Mouse (Mus musculus): ENCODE results near the gene Steap4. TPM values are rescaled to one million over a fixed set of nuclear protein-coding genes. Genes with fewer than 3 reads are reported as not detected.

The Steap4 gene
- polyA plus RNA-seq, 1 experiment, result not detected

GRCm38 (mm10) chr5:7996401-7997044, 36.3 kb downstream of the Steap4 start:
- Histone ChIP-seq H3K79me2 (ENCODE audit: control insufficient read depth, insufficient read depth) (no peaks in the 10 kb centered on the region), H3K4me3 (no peak overlapping the region), H3ac (ENCODE audit: control insufficient read depth, insufficient read length) (no peak overlapping the region), H3K36me3 (ENCODE audit: control insufficient read depth, insufficient read depth) (no peaks in the 10 kb centered on the region), H3K4me2 (ENCODE audit: low read depth) (no peak overlapping the region), H3K27me3 (ENCODE audit: control insufficient read depth, insufficient read depth, insufficient read length) (no peaks in the 10 kb centered on the region)
- TF ChIP-seq TCF3 (IDR thresholded peaks at IDR 0.05; ENCODE audit: insufficient read length, low read depth), result no peak
- no peak for TF ChIP-seq POLR2A (IDR thresholded peaks at IDR 0.05; ENCODE audit: insufficient read length, low read depth)
- no peak for TF ChIP-seq SRF (IDR thresholded peaks at IDR 0.05; ENCODE audit: control insufficient read depth, insufficient read length, low read depth)
- TF ChIP-seq REST (IDR thresholded peaks at IDR 0.05; ENCODE audit: insufficient read depth, insufficient read length), result no peak
- no peak for TF ChIP-seq MYOD1 (IDR thresholded peaks at IDR 0.05; ENCODE audit: control insufficient read depth in 1 of 3, insufficient read length in 2 of 3, low read depth in 2 of 3)
- TF ChIP-seq MAX (IDR thresholded peaks at IDR 0.05; ENCODE audit: low read depth), result no peak
- TF ChIP-seq TCF12 (IDR thresholded peaks at IDR 0.05; ENCODE audit: insufficient read depth, poor library complexity, severe bottlenecking), result no peak
- TF ChIP-seq POLR2AphosphoS2 (IDR thresholded peaks at IDR 0.05; ENCODE audit: insufficient read length, low read depth), result no peak
- TF ChIP-seq CEBPB (IDR thresholded peaks at IDR 0.05; ENCODE audit: insufficient read depth, poor library complexity, severe bottlenecking), result no peak

- Histone ChIP-seq H3K4me2 (ENCODE audit: low read depth) (no peak overlapping the region), H3K4me3 (no peak overlapping the region), H3K27me3 (ENCODE audit: control insufficient read depth, insufficient read depth, insufficient read length) (no peaks in the 10 kb centered on the region), H3K79me2 (ENCODE audit: control insufficient read depth, insufficient read depth) (no peaks in the 10 kb centered on the region), H3K36me3 (ENCODE audit: control insufficient read depth, insufficient read depth) (no peaks in the 10 kb centered on the region), H3ac (ENCODE audit: control insufficient read depth, insufficient read length) (no peak overlapping the region)
- TF ChIP-seq MYOG (IDR thresholded peaks at IDR 0.05; ENCODE audit: control insufficient read depth in 1 of 3, insufficient read depth in 1 of 3, insufficient read length in 2 of 3, low read depth in 2 of 3), result no peak
These were observed 36.8 kb downstream of the Steap4 start for GRCm38 (mm10) chr5:7997086-7997485.

GRCm38 (mm10) chr5:8000466-8000865, 40.2 kb downstream of the Steap4 start:
- Histone ChIP-seq H3K36me3 (ENCODE audit: control insufficient read depth, insufficient read depth) (no peaks in the 10 kb centered on the region), H3K4me2 (ENCODE audit: low read depth) (no peak overlapping the region), H3K4me3 (no peak overlapping the region), H3ac (ENCODE audit: control insufficient read depth, insufficient read length) (no peak overlapping the region), H3K27me3 (ENCODE audit: control insufficient read depth, insufficient read depth, insufficient read length) (no peaks in the 10 kb centered on the region), H3K79me2 (ENCODE audit: control insufficient read depth, insufficient read depth) (no peaks in the 10 kb centered on the region)
- TF ChIP-seq MAX (IDR thresholded peaks at IDR 0.05; ENCODE audit: low read depth) (no peak), POLR2AphosphoS2 (IDR thresholded peaks at IDR 0.05; ENCODE audit: insufficient read length, low read depth) (no peak), TCF12 (IDR thresholded peaks at IDR 0.05; ENCODE audit: insufficient read depth, poor library complexity, severe bottlenecking) (no peak), USF1 (IDR thresholded peaks at IDR 0.05; ENCODE audit: low read depth) (no peak), MYOG (IDR thresholded peaks at IDR 0.05; ENCODE audit: control insufficient read depth in 1 of 3, insufficient read depth in 1 of 3, insufficient read length in 2 of 3, low read depth in 2 of 3) (no peak), SRF (IDR thresholded peaks at IDR 0.05; ENCODE audit: control insufficient read depth, insufficient read length, low read depth) (no peak), E2F4 (IDR thresholded peaks at IDR 0.05; ENCODE audit: insufficient read depth) (no peak), TCF3 (IDR thresholded peaks at IDR 0.05; ENCODE audit: insufficient read length, low read depth) (no peak), REST (IDR thresholded peaks at IDR 0.05; ENCODE audit: insufficient read depth, insufficient read length) (no peak), POLR2A (IDR thresholded peaks at IDR 0.05; ENCODE audit: insufficient read length, low read depth) (no peak), CEBPB (IDR thresholded peaks at IDR 0.05; ENCODE audit: insufficient read depth, poor library complexity, severe bottlenecking) (no peak), MYOD1 (IDR thresholded peaks at IDR 0.05; ENCODE audit: control insufficient read depth in 1 of 3, insufficient read length in 2 of 3, low read depth in 2 of 3) (no peak)

GRCm38 (mm10) chr5:8002827-8003226, 42.6 kb downstream of the Steap4 start:
- TF ChIP-seq SRF (IDR thresholded peaks at IDR 0.05; ENCODE audit: control insufficient read depth, insufficient read length, low read depth), result no peak
- no peak for TF ChIP-seq USF1 (IDR thresholded peaks at IDR 0.05; ENCODE audit: low read depth)
- TF ChIP-seq TCF12 (IDR thresholded peaks at IDR 0.05; ENCODE audit: insufficient read depth, poor library complexity, severe bottlenecking), result no peak
- Histone ChIP-seq H3K36me3 (ENCODE audit: control insufficient read depth, insufficient read depth) (no peaks in the 10 kb centered on the region), H3K79me2 (ENCODE audit: control insufficient read depth, insufficient read depth) (no peaks in the 10 kb centered on the region), H3ac (ENCODE audit: control insufficient read depth, insufficient read length) (no peak overlapping the region), H3K27me3 (ENCODE audit: control insufficient read depth, insufficient read depth, insufficient read length) (no peaks in the 10 kb centered on the region), H3K4me2 (ENCODE audit: low read depth) (no peak overlapping the region), H3K4me3 (no peak overlapping the region)

- Histone ChIP-seq H3K79me2 (ENCODE audit: control insufficient read depth, insufficient read depth) (no peaks in the 10 kb centered on the region), H3K36me3 (ENCODE audit: control insufficient read depth, insufficient read depth) (no peaks in the 10 kb centered on the region), H3K27me3 (ENCODE audit: control insufficient read depth, insufficient read depth, insufficient read length) (no peaks in the 10 kb centered on the region), H3K4me2 (ENCODE audit: low read depth) (no peak overlapping the region), H3K4me3 (no peak overlapping the region), H3ac (ENCODE audit: control insufficient read depth, insufficient read length) (no peak overlapping the region)
- TF ChIP-seq USF1 (IDR thresholded peaks at IDR 0.05; ENCODE audit: low read depth) (no peak), CEBPB (IDR thresholded peaks at IDR 0.05; ENCODE audit: insufficient read depth, poor library complexity, severe bottlenecking) (no peak), MYOD1 (IDR thresholded peaks at IDR 0.05; ENCODE audit: control insufficient read depth in 1 of 3, insufficient read length in 2 of 3, low read depth in 2 of 3) (no peak), TCF12 (IDR thresholded peaks at IDR 0.05; ENCODE audit: insufficient read depth, poor library complexity, severe bottlenecking) (no peak), MAX (IDR thresholded peaks at IDR 0.05; ENCODE audit: low read depth) (no peak), E2F4 (IDR thresholded peaks at IDR 0.05; ENCODE audit: insufficient read depth) (no peak), TCF3 (IDR thresholded peaks at IDR 0.05; ENCODE audit: insufficient read length, low read depth) (no peak), MYOG (IDR thresholded peaks at IDR 0.05; ENCODE audit: control insufficient read depth in 1 of 3, insufficient read depth in 1 of 3, insufficient read length in 2 of 3, low read depth in 2 of 3) (no peak), POLR2AphosphoS2 (IDR thresholded peaks at IDR 0.05; ENCODE audit: insufficient read length, low read depth) (no peak)
These were observed 53.0 kb downstream of the Steap4 start for GRCm38 (mm10) chr5:8013276-8013675.

Other genes with a start within 250 kb of the Steap4 start
- 110 TPM for gene Sri, start 85.6 kb downstream of the Steap4 start, polyA plus RNA-seq (2012; fragmentation: generic; extraction: Trizol)

All from myocyte (in vitro differentiated cells).